Mouse (Mus musculus) liver, embryonic 14.5 days (tissue): ENCODE measurements at regions not wholly inside any gene's neighbourhood (a gene's known extent, or its start where the extent isn't known, plus 50 kb on each side); places are given as distances from the start of the nearest gene placed in this dataset.

Experiments used
- CTCF ChIP-seq: IDR thresholded peaks from 2 replicates; pipeline ENCODE4 v1.5.1; 2016; ENCODE audit warnings: antibody characterized with exemption, low read depth, control low read depth
- EP300 ChIP-seq: IDR thresholded peaks from 2 replicates; pipeline ENCODE4 v1.6.1; 2016; ENCODE audit warnings: antibody characterized with exemption, low read depth

GRCm38 (mm10) chr4:131405376-131406017 is 432.6 kb downstream of the Ptpru start:
- no peak for TF ChIP-seq CTCF
- no peak for TF ChIP-seq EP300
